Mouse (Mus musculus): ENCODE results near the gene Aip. TPM values are rescaled to one million over a fixed set of nuclear protein-coding genes. Genes with fewer than 3 reads are reported as not detected.

Gene Aip
- polyA plus RNA-seq, 1 experiment from 2014 or later, result 86.9 TPM

- no peaks in the 10 kb centered on the region for H3K27me3 ChIP-seq (ENCODE audit: control insufficient read depth, insufficient read depth, low read length)
- no peak for ATAC-seq (ENCODE audit: insufficient read depth, low FRiP score)
- peaks cover 9% of the 10 kb centered on the region for H3K4me1 ChIP-seq (ENCODE audit: control insufficient read depth, insufficient read depth, low read length)
- no peak overlapping the region for H3K4me3 ChIP-seq (replicated peaks; ENCODE audit: low read length)
- WGBS, result 72% methylated on average over 3 of the region's 3 CpGs
- 0 out of 2 replicates have a peak, but pooled peaks cover 4% of the 10 kb centered on the region for H3K36me3 ChIP-seq (ENCODE audit: control insufficient read depth, insufficient read depth, low read length)
- H3K9ac ChIP-seq (ENCODE audit: low read length), result no peak overlapping the region; the same call in 1 of the 2 replicates
- no peak overlapping the region for H3K4me2 ChIP-seq (ENCODE audit: low read depth, low read length)
- H3K9me3 ChIP-seq (replicated peaks; ENCODE audit: control insufficient read depth, low read length), result no peaks in the 10 kb centered on the region
- no peak overlapping the region for H3K27ac ChIP-seq (ENCODE audit: low read length)
Observed at GRCm38 (mm10) chr19:4164100-4164499, 38.4 kb upstream of the Aip start.

GRCm38 (mm10) chr19:4163543-4163887 lies 37.9 kb upstream of the Aip start:
- Histone ChIP-seq H3K4me1 (ENCODE audit: control insufficient read depth, insufficient read depth, low read length) (peaks cover 9% of the 10 kb centered on the region), H3K9ac (ENCODE audit: low read length) (peak overlapping the region; percentile 88), H3K27me3 (ENCODE audit: control insufficient read depth, insufficient read depth, low read length) (no peaks in the 10 kb centered on the region), H3K27ac (ENCODE audit: low read length) (peak overlapping the region; percentile 78; the same call in 1 of the 2 replicates), H3K9me3 (replicated peaks; ENCODE audit: control insufficient read depth, low read length) (no peaks in the 10 kb centered on the region), H3K4me2 (ENCODE audit: low read depth, low read length) (peak overlapping the region; percentile 65), H3K4me3 (replicated peaks; ENCODE audit: low read length) (peak overlapping the region; percentile 80), H3K36me3 (ENCODE audit: control insufficient read depth, insufficient read depth, low read length) (0 out of 2 replicates have a peak, but pooled peaks cover 4% of the 10 kb centered on the region)
- 28% methylated on average over 4 of the region's 4 CpGs for WGBS
- ATAC-seq (ENCODE audit: insufficient read depth, low FRiP score), result no peak

GRCm38 (mm10) chr19:4162646-4163542 lies 37.2 kb upstream of the Aip start, which contains the start of gene Rps6kb2:
Gene Rps6kb2, minus strand, starts transcription at chr19:4163354.
- peak; percentile 88 for ATAC-seq (ENCODE audit: insufficient read depth, low FRiP score)
- Histone ChIP-seq H3K9me3 (replicated peaks; ENCODE audit: control insufficient read depth, low read length) (no peaks in the 10 kb centered on the region), H3K4me2 (ENCODE audit: low read depth, low read length) (peak within 1 kb of the TSS; percentile 97), H3K9ac (ENCODE audit: low read length) (peak within 1 kb of the TSS; percentile 88), H3K36me3 (ENCODE audit: control insufficient read depth, insufficient read depth, low read length) (0 out of 2 replicates have a peak, but pooled peaks cover 4% of the 10 kb centered on the region), H3K4me1 (ENCODE audit: control insufficient read depth, insufficient read depth, low read length) (peaks cover 9% of the 10 kb centered on the region), H3K27me3 (ENCODE audit: control insufficient read depth, insufficient read depth, low read length) (no peaks in the 10 kb centered on the region), H3K4me3 (replicated peaks; ENCODE audit: low read length) (peak within 1 kb of the TSS; percentile 80), H3K27ac (ENCODE audit: low read length) (peak within 1 kb of the TSS; percentile 78; the same call in 1 of the 2 replicates)
- WGBS, result 6% methylated on average over 41 of the region's 42 CpGs

GRCm38 (mm10) chr19:4159049-4159448 lies 33.4 kb upstream of the Aip start:
- Histone ChIP-seq H3K27ac (ENCODE audit: low read length) (no peak overlapping the region), H3K4me3 (replicated peaks; ENCODE audit: low read length) (no peak overlapping the region), H3K36me3 (ENCODE audit: control insufficient read depth, insufficient read depth, low read length) (0 out of 2 replicates have a peak, but pooled peaks cover 4% of the 10 kb centered on the region), H3K4me1 (ENCODE audit: control insufficient read depth, insufficient read depth, low read length) (peaks cover 9% of the 10 kb centered on the region), H3K4me2 (ENCODE audit: low read depth, low read length) (no peak overlapping the region), H3K27me3 (ENCODE audit: control insufficient read depth, insufficient read depth, low read length) (no peaks in the 10 kb centered on the region), H3K9ac (ENCODE audit: low read length) (no peak overlapping the region), H3K9me3 (replicated peaks; ENCODE audit: control insufficient read depth, low read length) (no peaks in the 10 kb centered on the region)
- no peak for ATAC-seq (ENCODE audit: insufficient read depth, low FRiP score)
- 92% methylated on average over 8 of the region's 8 CpGs for WGBS

- 0 out of 2 replicates have a peak, but pooled peaks cover 4% of the 10 kb centered on the region for H3K36me3 ChIP-seq (ENCODE audit: control insufficient read depth, insufficient read depth, low read length)
- H3K27me3 ChIP-seq (ENCODE audit: control insufficient read depth, insufficient read depth, low read length), result no peaks in the 10 kb centered on the region
- no peak overlapping the region for H3K4me3 ChIP-seq (replicated peaks; ENCODE audit: low read length)
- no peaks in the 10 kb centered on the region for H3K4me1 ChIP-seq (ENCODE audit: control insufficient read depth, insufficient read depth, low read length)
- H3K9me3 ChIP-seq (replicated peaks; ENCODE audit: control insufficient read depth, low read length), result no peaks in the 10 kb centered on the region
- ATAC-seq (ENCODE audit: insufficient read depth, low FRiP score), result no peak
- WGBS, result 90% methylated on average over 12 of the region's 12 CpGs
- H3K9ac ChIP-seq (ENCODE audit: low read length), result no peak overlapping the region
- H3K27ac ChIP-seq (ENCODE audit: low read length), result no peak overlapping the region
- H3K4me2 ChIP-seq (ENCODE audit: low read depth, low read length), result no peak overlapping the region
Observed at GRCm38 (mm10) chr19:4156771-4157170, 31.1 kb upstream of the Aip start.

GRCm38 (mm10) chr19:4156073-4156579 lies 30.5 kb upstream of the Aip start:
- H3K36me3 ChIP-seq (ENCODE audit: control insufficient read depth, insufficient read depth, low read length), result peaks cover 7% of the 10 kb centered on the region; the same call in 1 of the 2 replicates
- no peak for ATAC-seq (ENCODE audit: insufficient read depth, low FRiP score)

GRCm38 (mm10) chr19:4155223-4156072 lies 29.8 kb upstream of the Aip start:
- Histone ChIP-seq H3K4me3 (replicated peaks; ENCODE audit: low read length) (no peak overlapping the region), H3K4me2 (ENCODE audit: low read depth, low read length) (no peak overlapping the region), H3K9ac (ENCODE audit: low read length) (no peak overlapping the region), H3K36me3 (ENCODE audit: control insufficient read depth, insufficient read depth, low read length) (peaks cover 13% of the 10 kb centered on the region), H3K27ac (ENCODE audit: low read length) (no peak overlapping the region), H3K4me1 (ENCODE audit: control insufficient read depth, insufficient read depth, low read length) (no peaks in the 10 kb centered on the region), H3K9me3 (replicated peaks; ENCODE audit: control insufficient read depth, low read length) (no peaks in the 10 kb centered on the region), H3K27me3 (ENCODE audit: control insufficient read depth, insufficient read depth, low read length) (no peaks in the 10 kb centered on the region)
- 78% methylated on average over 6 of the region's 6 CpGs for WGBS
- no peak for ATAC-seq (ENCODE audit: insufficient read depth, low FRiP score)

More at GRCm38 (mm10) chr19:4156073-4156579, 30.5 kb upstream of the Aip start:
- Histone ChIP-seq H3K27ac (ENCODE audit: low read length) (no peak overlapping the region), H3K4me3 (replicated peaks; ENCODE audit: low read length) (no peak overlapping the region), H3K27me3 (ENCODE audit: control insufficient read depth, insufficient read depth, low read length) (no peaks in the 10 kb centered on the region), H3K9me3 (replicated peaks; ENCODE audit: control insufficient read depth, low read length) (no peaks in the 10 kb centered on the region), H3K9ac (ENCODE audit: low read length) (no peak overlapping the region), H3K4me2 (ENCODE audit: low read depth, low read length) (no peak overlapping the region), H3K4me1 (ENCODE audit: control insufficient read depth, insufficient read depth, low read length) (no peaks in the 10 kb centered on the region)
- 77% methylated on average over 20 of the region's 20 CpGs for WGBS

GRCm38 (mm10) chr19:4154437-4155222 lies 29.0 kb upstream of the Aip start:
- H3K9ac ChIP-seq (ENCODE audit: low read length), result no peak overlapping the region
- ATAC-seq (ENCODE audit: insufficient read depth, low FRiP score), result no peak
- no peaks in the 10 kb centered on the region for H3K27me3 ChIP-seq (ENCODE audit: control insufficient read depth, insufficient read depth, low read length)
- no peaks in the 10 kb centered on the region for H3K9me3 ChIP-seq (replicated peaks; ENCODE audit: control insufficient read depth, low read length)
- peaks cover under 1% of the 10 kb centered on the region for H3K4me1 ChIP-seq (ENCODE audit: control insufficient read depth, insufficient read depth, low read length)
- no peak overlapping the region for H3K4me3 ChIP-seq (replicated peaks; ENCODE audit: low read length)
- peaks cover 9% of the 10 kb centered on the region for H3K36me3 ChIP-seq (ENCODE audit: control insufficient read depth, insufficient read depth, low read length)
- no peak overlapping the region for H3K27ac ChIP-seq (ENCODE audit: low read length)
- H3K4me2 ChIP-seq (ENCODE audit: low read depth, low read length), result no peak overlapping the region
- WGBS, result 71% methylated on average over 13 of the region's 13 CpGs

All from stomach, embryonic 16.5 days (tissue).